Mouse (Mus musculus) T-helper 1 cell (primary cell): ENCODE data around the gene Olfr728.

Source experiments
- in situ Hi-C: fragments of 300-600 bp; cut with MboI, MseI; formaldehyde crosslinking; loops from one replicate; pipeline ENCODE4 v1.15.1; 2025; ENCODE audit warnings: high pct_unique_total_duplicates

The Olfr728 gene

DNA sequence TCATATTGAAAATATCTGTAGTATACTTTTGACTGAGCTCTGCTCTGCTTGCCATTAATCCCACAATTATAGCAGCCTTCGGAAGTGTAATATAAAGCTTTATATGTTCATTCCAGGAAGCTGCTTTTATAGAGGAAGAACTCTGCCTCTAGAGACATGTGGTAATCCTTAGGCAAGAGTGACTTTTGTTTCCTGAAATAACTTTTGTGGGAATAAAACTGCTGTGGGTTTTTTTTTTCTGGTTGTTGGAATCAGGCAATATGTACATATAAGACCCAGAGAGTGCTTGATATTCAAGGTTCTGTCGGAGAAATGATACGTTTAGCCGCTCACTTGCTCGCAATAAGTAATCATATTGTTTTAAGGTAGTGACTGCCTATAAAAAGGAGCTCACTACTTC, at the start of gene Olfr728:
Gene Olfr728, minus strand, starts transcription at position 101 of the 400 bp plus-strand sequence.
- in situ Hi-C loops, result no loop called here

DNA sequence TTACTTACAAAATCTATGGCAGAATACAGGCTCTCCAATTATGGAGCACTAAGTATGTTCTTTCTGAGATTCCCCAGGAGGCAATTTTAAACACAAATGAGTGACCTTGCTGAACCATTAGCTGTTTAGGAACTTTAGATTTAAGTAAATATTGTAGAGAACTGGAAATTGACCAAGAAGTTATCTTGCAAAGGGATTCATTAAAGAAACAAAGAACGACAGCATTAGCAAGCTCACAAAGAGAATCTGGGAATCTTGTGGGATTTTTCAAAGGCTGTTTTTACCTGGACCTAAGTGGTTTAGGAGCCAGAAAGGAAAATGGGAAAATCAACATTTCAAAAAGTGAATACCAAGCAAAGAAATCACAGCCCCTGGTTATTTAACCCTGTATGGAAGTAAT, 45.6 kb upstream of the Olfr728 start, which contains the start of gene Olfr730:
Gene Olfr730, minus strand, starts transcription at position 101 of the 400 bp plus-strand sequence.
- in situ Hi-C loops, result no loop called here

DNA sequence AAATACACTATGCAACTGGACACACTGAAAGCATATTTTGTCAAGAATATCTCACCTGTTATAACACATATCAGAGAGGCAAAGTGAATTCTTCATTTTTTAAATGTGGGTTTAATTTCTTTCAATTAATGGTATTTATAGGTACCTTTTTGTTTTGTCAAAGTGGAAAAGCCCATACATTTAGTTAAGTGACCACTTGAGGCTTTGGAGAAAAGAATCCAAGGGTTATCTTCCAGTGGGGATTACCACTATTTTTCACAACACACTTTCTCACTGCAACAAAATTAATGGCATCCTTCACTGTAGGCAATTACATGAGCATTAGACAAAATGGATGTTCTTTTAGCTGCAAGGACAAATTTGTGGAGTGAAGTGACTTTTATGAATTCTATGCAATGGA, 10.3 kb upstream of the Olfr728 start, which contains the start of gene Olfr729:
Gene Olfr729, minus strand, starts transcription at position 101 of the 400 bp plus-strand sequence.
- in situ Hi-C loops, result loop anchor here (10.0 kb wide), 1 partner anchor 188 kb away; the partner anchor contains the start of gene Olfr724

DNA sequence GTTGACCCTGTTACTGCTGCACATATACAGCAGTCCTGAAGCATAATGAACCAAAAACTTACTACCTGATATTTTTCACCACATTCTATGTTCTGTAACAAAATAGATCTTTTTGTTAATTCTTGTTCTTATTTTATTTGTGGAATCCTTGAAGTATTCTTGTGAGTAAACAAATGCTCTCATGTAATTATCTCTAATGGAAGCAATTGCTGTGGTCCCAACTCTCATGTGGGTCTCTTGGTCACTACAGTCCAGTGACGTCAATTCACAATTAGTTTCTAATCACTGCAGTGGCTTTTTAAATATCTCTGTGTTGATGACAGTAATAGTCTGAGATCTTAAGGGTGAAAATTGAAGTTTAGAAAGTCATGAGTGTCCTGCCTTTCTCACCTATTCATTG, 19.6 kb downstream of the Olfr728 start, which contains the start of gene Olfr727:
Gene Olfr727, plus strand, starts transcription at position 301 of the 400 bp plus-strand sequence.
- in situ Hi-C loops, result no loop called here

DNA sequence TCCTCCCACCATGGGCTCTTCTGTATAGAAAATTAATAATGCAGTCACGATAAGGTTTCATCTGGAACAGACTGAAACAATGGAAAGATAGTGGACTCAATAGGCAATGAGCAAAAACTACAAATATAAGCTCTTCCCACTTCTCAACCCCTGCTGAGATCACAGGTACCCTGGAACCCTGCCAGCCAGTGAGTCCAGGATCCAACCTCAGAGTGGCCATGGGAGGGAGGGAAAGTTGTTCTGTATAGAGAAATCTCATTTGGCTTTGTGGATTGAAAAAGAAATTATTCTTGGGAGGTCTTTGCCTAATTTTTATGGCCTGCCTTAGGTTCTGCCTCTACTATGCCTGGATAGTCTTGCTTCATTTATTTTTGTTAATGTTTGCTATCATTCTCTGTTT, 51.6 kb downstream of the Olfr728 start, which contains the start of gene Olfr726:
Gene Olfr726, minus strand, starts transcription at position 101 of the 400 bp plus-strand sequence.
- in situ Hi-C loops, result no loop called here
